Mouse (Mus musculus): ENCODE results near the gene Evl.

- TF ChIP-seq CTCF (IDR thresholded peaks at IDR 0.05; ENCODE audit: low read depth, low read length) (no peak), POLR2A (IDR thresholded peaks at IDR 0.05; ENCODE audit: borderline replicate concordance, low read depth, low read length) (no peak)
These were observed 50.0 kb downstream of the Evl start for GRCm38 (mm10) chr12:108604546-108604945.
